Mouse (Mus musculus) MEL (cell line): ENCODE measurements around the gene Fkbp5.

Experiments
- BHLHE40 ChIP-seq: IDR thresholded peaks from 2 replicates; pipeline ENCODE4 v1.6.1; 2012; ENCODE audit warnings: low read depth, mild to moderate bottlenecking, inconsistent platforms, low read length, improper control_type of control experiment, borderline replicate concordance
- CHD2 ChIP-seq: IDR thresholded peaks from 2 replicates; pipeline ENCODE4 v1.6.1; 2011; ENCODE audit warnings: low read length, improper control_type of control experiment
- CTCF ChIP-seq, 3 experiments: IDR thresholded peaks in 2 of 3; conservative IDR thresholded peaks in 1 of 3; 2 replicates each; pipeline ENCODE4 v1.5.1; 2011 to 2012; ENCODE audit warnings: low read length in 3 of 3, low read depth in 2 of 3, mild to moderate bottlenecking in 2 of 3, improper control_type of control experiment in 1 of 3, inconsistent platforms in 1 of 3, mixed read lengths in 1 of 3, moderate library complexity in 1 of 3; ENCODE audit not compliant: control insufficient read depth in 1 of 3, insufficient read depth in 1 of 3, poor library complexity in 1 of 3, severe bottlenecking in 1 of 3
- EP300 ChIP-seq, 2 experiments: IDR thresholded peaks; 2 replicates each; pipeline ENCODE4 v1.6.1; 2011; ENCODE audit warnings: improper control_type of control experiment in 2 of 2, low read length in 2 of 2, low read depth in 1 of 2, mild to moderate bottlenecking in 1 of 2
- GABPA ChIP-seq: IDR thresholded peaks from 2 replicates; pipeline ENCODE4 v1.6.1; 2012; ENCODE audit warnings: low read depth, mild to moderate bottlenecking, inconsistent platforms, low read length, improper control_type of control experiment, moderate library complexity
- GATA1 ChIP-seq: IDR thresholded peaks from 2 replicates; pipeline ENCODE4 v1.6.1; 2011; ENCODE audit warnings: low read depth, low read length, improper control_type of control experiment
- HCFC1 ChIP-seq: IDR thresholded peaks from 2 replicates; pipeline ENCODE4 v1.6.1; 2012; ENCODE audit warnings: low read depth, mild to moderate bottlenecking, inconsistent platforms, low read length, improper control_type of control experiment, moderate library complexity
- MAX ChIP-seq: IDR thresholded peaks from 2 replicates; pipeline ENCODE4 v1.6.1; 2011; ENCODE audit warnings: low read length, improper control_type of control experiment
- NELFE ChIP-seq: IDR thresholded peaks from 2 replicates; pipeline ENCODE4 v1.6.1; 2011; ENCODE audit warnings: low read depth, low read length, improper control_type of control experiment
- POLR2A ChIP-seq, 2 experiments: IDR thresholded peaks; 2 replicates each; pipeline ENCODE4 v1.6.1; 2011 to 2012; ENCODE audit warnings: low read length in 2 of 2, mild to moderate bottlenecking in 2 of 2, control low read depth in 1 of 2, improper control_type of control experiment in 1 of 2, low read depth in 1 of 2, moderate library complexity in 1 of 2; ENCODE audit not compliant: control insufficient read depth in 1 of 2, insufficient read depth in 1 of 2, poor library complexity in 1 of 2
- POLR2AphosphoS5 ChIP-seq: IDR thresholded peaks from 2 replicates; pipeline ENCODE4 v1.6.1; 2012; ENCODE audit warnings: low read depth, borderline replicate concordance, mild to moderate bottlenecking, inconsistent platforms, low read length, moderate library complexity, mixed read lengths
- TAL1 ChIP-seq: IDR thresholded peaks from 2 replicates; pipeline ENCODE4 v1.6.1; 2012; ENCODE audit warnings: mild to moderate bottlenecking, inconsistent platforms, low read length, moderate library complexity, mixed read lengths

- no peak for TF ChIP-seq TAL1
- no peak for TF ChIP-seq CHD2
- TF ChIP-seq HCFC1, result no peak
- TF ChIP-seq POLR2A (IDR thresholded peaks at IDR 0.05; ENCODE audit: control insufficient read depth in 1 of 2, insufficient read depth in 1 of 2, low read depth in 1 of 2, low read length in 2 of 2, poor library complexity in 1 of 2), result no peak
- TF ChIP-seq CTCF (IDR thresholded peaks at IDR 0.05 in 2 of 3, conservative IDR thresholded peaks at IDR 0.05 in 1 of 3; ENCODE audit: control insufficient read depth in 1 of 3, insufficient read depth in 1 of 3, low read depth in 2 of 3, low read length in 3 of 3, poor library complexity in 1 of 3, severe bottlenecking in 1 of 3), result no peak
- no peak for TF ChIP-seq GATA1
- no peak for TF ChIP-seq GABPA
- no peak for TF ChIP-seq NELFE
- TF ChIP-seq EP300 (IDR thresholded peaks at IDR 0.05; ENCODE audit: low read depth in 1 of 2, low read length in 2 of 2), result no peak
- no peak for TF ChIP-seq BHLHE40
- TF ChIP-seq POLR2AphosphoS5, result no peak
- TF ChIP-seq MAX, result no peak
Measured at GRCm38 (mm10) chr17:28500465-28500864, 16.9 kb downstream of the Fkbp5 start.
